Mouse (Mus musculus) C2C12 (cell line): Measurements from ENCODE around the gene Zfp683.

Experiments used
- CEBPB ChIP-seq: IDR thresholded peaks from one replicate; pipeline ENCODE4 v1.6.1; 2011; ENCODE audit warnings: low read depth, mild to moderate bottlenecking, control low read depth, moderate library complexity
- CTCF ChIP-seq: IDR thresholded peaks from one replicate; pipeline ENCODE4 v1.5.1; 2011; ENCODE audit not compliant: control insufficient read depth, insufficient read depth, insufficient read length
- FOSL1 ChIP-seq: IDR thresholded peaks from one replicate; pipeline ENCODE4 v1.8.0; 2011; ENCODE audit warnings: mild to moderate bottlenecking, low read length; ENCODE audit not compliant: poor library complexity, insufficient read depth, severe bottlenecking
- MAX ChIP-seq: IDR thresholded peaks from one replicate; pipeline ENCODE4 v1.6.1; 2011; ENCODE audit warnings: mild to moderate bottlenecking, control low read depth
- MYOD1 ChIP-seq: IDR thresholded peaks from one replicate; pipeline ENCODE4 v1.6.1; 2011; ENCODE audit warnings: low read depth; ENCODE audit not compliant: control insufficient read depth, insufficient read length

GRCm38 (mm10) chr4:134011450-134012414 is 41.9 kb upstream of the Zfp683 start:
- no peak for TF ChIP-seq CTCF
- no peak for TF ChIP-seq FOSL1
- TF ChIP-seq MAX, result no peak
- no peak for TF ChIP-seq MYOD1
- TF ChIP-seq CEBPB, result no peak
